Mouse (Mus musculus): ENCODE data around the gene Fam110c. TPM values are rescaled to one million over a fixed set of nuclear protein-coding genes. Genes with fewer than 3 reads are reported as not detected.
A peak's percentile ranks its signal among the peaks of the same experiment; 100 is the strongest.

Fam110c gene
- total RNA-seq, 2 experiments from 2014 or later = not detected

DNA sequence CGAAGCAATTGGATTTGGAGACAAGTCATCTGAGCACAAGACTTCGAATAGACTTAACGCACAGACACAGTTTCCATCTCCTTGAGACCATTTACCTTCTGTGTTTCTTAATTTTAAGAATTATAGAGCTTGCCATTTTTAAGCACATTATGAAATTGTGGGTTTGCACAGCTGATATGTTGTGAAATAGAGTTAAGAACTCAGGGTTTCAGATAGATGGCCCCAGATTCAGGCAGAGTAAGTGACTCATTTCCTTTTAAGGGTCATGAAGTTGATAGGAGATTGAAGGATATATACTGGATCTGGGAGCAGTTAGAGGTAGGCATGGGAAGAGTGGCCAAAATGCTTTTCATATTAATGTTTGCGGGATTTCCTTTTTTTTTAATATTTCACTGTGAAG lies 27.5 kb downstream of the Fam110c start:
- no peak for DNase-seq (ENCODE audit: low spot score in 2 of 2)

DNA sequence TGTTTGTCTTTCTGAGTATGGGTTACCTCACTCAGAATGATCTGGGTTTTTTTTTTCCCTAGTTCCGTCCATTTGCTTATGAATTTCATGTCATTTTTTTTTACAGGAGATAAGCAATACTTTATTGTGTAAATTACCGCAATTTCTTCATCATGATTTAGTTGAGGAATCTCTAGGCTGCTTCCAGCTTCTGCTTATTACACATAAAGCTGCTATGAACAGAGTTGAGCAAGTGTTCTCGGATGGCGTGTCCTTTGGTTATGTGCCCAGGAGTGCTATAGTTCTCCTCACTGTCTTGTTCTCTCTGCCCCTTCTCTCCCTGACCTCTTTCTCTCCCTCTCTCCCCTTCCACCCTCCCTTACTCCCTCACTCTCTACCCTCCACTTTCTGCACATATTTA lies 28.2 kb downstream of the Fam110c start:
- no peak for DNase-seq (ENCODE audit: low spot score in 2 of 2)

DNA sequence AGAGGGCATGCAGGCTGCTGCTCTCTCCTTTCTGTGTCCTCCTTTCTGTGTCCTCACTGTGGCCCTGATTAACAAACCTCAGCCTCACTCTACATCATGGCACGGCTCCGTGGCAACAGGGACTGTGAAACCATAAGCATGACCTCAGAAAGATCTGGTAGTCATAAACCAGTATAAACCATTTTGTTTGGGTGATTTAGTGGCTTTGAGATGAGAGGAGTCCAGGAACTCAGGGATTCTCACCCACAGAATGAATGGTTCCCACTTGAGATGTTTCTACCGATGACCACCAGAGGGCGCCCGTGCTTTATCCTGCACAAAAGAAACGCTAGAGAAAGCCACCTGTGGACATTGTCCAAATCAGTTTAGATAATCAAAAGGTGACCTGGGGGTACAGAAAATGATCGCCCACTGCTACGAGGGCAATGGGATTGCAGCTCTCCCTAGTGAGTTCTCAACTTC lies 42.4 kb downstream of the Fam110c start:
- DNase-seq (ENCODE audit: low spot score in 2 of 2) = peak in 1 of 2 experiments; percentile 67

DNA sequence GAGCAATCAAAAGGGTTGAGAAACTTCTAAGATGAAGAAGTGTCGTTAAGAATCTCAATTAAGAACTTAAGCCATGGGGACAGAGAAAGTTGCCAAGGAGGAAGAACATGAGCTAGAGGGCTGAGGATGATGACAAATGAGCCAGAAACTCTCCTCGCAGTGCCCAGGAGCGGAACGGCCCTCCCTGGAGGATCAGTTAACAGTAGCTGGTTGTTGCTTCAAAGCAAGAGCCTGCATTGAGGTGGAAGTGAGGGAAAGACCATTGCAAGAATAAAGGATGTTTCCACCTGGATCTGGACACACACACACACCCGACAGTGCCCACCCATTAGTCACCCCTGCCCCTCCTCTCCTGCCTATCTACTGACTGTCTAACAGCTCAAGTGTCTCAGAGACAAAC lies 46.9 kb downstream of the Fam110c start:
- DNase-seq (ENCODE audit: low spot score in 2 of 2) = no peak

DNA sequence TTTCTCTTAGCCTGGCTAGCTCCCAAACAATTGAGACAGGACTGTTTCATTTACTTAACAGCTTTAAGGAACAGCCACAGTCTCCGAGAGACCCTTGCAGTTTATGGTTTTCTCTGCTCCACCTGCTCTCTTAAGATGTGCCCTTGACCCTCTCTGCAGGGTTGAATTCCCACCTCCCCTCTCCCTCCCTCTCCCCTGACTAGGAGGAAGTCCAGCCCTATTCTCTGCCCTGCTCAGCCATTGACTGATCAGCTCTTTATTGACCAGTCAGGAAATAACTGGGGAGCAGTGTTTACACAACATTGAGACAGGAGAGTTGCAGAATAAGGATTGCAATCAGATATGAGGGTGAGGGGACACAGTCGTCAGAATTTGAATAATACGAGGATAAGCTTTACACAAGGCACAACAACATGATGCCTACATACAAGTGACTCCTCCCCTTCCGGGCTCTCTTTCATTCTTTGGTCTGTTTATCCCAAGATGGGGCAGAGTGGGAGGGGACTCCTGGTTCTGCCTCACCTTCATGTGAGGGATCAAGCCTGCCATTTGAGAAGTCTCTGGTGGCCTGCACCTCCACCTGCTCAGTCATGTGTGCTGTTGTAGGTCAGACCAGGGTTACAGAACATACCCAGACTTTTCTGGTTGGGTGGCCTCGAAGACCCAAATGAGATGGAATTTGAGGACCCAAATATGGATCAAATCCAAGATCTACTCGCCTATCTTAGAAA lies 49.4 kb downstream of the Fam110c start:
- no peak for DNase-seq (ENCODE audit: low spot score in 2 of 2)

DNA sequence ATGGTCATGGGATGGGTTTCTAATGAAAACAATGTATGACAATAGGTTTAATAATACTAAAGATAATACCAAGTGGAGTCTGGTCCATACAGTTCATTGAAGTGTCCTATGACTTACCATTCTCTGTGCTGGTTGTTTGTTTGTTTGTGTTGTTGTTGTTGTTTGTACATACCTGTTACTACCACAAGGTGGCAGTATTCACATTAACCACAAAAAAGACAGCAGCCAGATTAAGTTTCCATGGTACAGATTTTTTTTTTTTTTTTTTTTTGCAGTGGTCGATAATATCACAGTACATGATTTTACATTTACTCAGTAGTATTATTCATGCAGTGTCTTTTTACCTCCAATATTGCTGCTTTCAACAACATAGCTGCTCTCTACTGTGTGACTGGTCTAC lies 52.4 kb downstream of the Fam110c start:
- DNase-seq (ENCODE audit: low spot score in 2 of 2) = no peak

DNA sequence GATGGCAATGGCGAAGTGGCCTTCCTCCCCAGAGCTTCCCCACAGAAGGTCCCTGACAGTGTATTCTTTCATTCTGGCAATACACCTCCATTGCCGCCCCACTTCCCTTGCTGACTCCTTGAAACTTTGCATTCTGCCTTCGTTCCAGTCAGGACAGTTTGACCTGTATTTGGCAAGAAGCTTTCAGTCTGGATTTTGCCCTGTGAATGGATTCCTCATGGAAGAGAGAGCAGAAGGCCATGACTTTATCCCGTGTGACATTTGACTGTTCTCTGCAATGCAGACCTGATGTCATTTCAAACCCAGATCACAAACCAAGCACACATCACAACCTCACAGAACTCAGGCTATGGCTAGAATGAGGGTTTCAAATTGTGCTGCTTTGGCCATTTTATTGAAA lies 55.9 kb downstream of the Fam110c start:
- no peak for DNase-seq (ENCODE audit: low spot score in 2 of 2)

Other genes with a start within 250 kb of the Fam110c start
- 1 to 10 TPM; 4.3 to 5.2 TPM for gene Alkal2, start 189.5 kb upstream of the Fam110c start, total RNA-seq (2021)
- 10 to 100 TPM; 56.7 to 58.3 TPM for gene Acp1, start 162.3 kb upstream of the Fam110c start, total RNA-seq (2021)
- 10 to 100 TPM; 11.3 to 12.1 TPM for gene Sh3yl1, start 162.2 kb upstream of the Fam110c start, total RNA-seq (2021)
- not detected for gene Gm6993, start 166.9 kb downstream of the Fam110c start, total RNA-seq (2021)
- gene Lamb1, start 191.4 kb downstream of the Fam110c start, total RNA-seq (2021) = 10 to 100 TPM; 34.9 to 38.1 TPM